Mouse (Mus musculus) MEL-GATA-1-ER (cell line): ENCODE data around the gene Gm5678.

Experiments used
- DNase-seq: peaks from one replicate; pipeline ENCODE4 v3.0.0-alpha.2; 2012; ENCODE audit warnings: low read depth; ENCODE audit errors: extremely low read depth

Gm5678 gene

DNA sequence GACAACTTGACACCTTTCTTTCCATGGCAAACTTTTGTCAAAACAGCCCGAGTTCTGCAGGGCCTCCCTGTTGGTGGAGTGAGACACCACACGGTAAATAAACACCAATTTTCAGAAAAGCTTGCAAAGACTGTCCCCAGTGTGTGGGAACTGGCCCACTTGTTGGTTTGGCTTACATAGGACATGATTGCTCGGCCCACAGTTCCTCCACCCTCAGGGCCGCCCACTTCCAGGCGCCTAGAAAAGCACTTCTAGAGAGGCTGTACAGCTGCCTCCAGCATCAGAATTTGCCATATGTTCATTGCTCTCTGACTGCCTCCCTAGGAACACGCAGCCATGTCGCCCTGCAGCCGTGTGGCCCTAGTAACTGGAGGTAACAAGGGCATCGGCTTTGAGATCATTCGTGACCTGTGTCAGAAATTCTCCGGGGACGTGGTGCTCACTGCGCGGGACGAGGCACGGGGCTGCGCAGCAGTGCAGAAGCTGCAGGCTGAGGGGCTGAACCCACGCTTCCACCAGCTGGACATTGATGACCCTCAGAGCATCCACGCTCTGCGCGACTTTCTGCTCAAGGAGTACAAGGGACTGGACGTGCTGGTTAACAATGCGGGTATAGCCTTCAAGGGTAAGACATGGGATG lies at the start of gene Gm5678:
Gene Gm5678 (plus strand): TSS at position 337 of the 640 bp plus-strand sequence.
- no peak for DNase-seq

DNA sequence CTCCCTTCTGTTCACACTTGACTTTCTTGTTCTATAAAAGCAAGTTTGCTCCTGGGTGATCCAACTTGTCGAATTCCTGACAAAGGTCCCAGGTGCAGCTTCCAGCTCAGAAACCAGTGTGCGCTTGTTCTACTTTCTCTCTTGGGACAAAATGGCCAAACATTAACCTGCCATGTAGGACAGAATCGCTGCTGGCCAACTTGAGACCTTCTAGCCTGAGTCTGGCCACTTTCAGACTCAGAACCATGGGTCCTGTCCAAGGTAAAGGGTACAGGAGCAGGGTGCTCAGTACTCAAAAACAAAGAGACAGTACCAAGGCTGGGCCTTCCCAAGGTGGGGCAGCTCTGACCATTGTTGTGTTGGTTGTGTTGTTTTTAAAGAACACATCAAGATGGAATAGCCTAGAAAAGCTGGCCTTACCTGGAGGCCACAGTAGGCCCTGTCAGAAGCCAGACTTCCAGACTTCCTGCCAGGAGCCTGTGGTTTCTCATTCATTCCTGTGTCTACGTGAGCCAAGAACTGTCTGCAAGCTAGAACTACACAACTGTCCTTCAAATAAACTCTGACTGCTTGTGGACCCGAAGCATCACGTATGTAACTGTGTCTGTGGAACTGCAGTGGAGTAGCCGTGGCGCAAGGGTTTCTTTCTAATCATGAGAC lies 49.4 kb upstream of the Gm5678 start:
- no peak for DNase-seq

- DNase-seq = no peak
These were observed 46.8 kb upstream of the Gm5678 start for GRCm38 (mm10) chr16:93581125-93581524.

- DNase-seq = no peak
These were observed 42.8 kb upstream of the Gm5678 start for GRCm38 (mm10) chr16:93584976-93585702.

DNA sequence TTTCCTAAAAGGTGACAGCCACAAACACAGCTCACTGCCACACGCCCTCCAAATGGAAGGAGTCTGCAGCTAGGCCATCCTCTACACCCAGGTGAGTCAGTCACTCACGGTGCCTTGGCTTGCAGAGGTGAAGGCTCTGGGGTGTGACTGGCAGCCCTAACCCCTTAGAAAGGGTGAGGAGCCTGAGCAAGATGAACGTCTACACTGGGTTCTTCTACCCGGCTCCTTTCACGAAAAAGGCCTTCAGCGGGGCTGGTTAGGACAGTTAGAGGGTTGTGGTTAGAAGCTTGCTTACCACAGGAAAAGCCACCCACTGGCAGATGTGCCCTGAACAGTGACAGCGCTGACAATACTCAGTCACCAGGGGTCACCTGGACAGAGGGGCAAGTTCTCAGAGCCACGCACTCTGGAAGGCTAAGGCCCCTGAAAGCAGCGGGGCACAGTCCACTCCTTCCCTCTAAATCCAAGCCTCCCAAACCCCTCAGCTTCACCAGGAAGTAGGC lies 42.1 kb upstream of the Gm5678 start:
- DNase-seq = no peak

DNA sequence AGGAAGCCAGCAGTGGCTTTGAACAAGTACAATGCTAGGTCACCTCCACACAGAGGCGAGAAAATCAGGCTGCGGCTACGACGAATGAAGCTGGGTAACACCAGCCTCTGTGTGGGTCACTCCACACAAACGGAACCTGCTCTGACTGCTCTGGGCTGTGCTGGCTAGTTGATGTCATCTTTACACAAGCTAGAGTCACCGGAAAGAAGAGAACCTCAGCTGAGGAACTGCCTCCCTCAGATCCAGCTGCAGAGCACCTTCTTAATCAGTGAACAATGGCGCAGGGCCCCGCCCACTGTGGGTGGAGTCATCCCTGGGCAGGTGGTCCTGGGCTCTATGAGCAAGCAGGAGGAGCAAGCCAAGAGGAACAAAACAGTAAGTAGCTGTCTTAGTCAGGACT lies 41.5 kb upstream of the Gm5678 start:
- no peak for DNase-seq

- DNase-seq = no peak
These were observed 39.6 kb upstream of the Gm5678 start for GRCm38 (mm10) chr16:93588281-93588680.

- DNase-seq = no peak
These were observed 37.0 kb upstream of the Gm5678 start for GRCm38 (mm10) chr16:93590915-93591314.

DNA sequence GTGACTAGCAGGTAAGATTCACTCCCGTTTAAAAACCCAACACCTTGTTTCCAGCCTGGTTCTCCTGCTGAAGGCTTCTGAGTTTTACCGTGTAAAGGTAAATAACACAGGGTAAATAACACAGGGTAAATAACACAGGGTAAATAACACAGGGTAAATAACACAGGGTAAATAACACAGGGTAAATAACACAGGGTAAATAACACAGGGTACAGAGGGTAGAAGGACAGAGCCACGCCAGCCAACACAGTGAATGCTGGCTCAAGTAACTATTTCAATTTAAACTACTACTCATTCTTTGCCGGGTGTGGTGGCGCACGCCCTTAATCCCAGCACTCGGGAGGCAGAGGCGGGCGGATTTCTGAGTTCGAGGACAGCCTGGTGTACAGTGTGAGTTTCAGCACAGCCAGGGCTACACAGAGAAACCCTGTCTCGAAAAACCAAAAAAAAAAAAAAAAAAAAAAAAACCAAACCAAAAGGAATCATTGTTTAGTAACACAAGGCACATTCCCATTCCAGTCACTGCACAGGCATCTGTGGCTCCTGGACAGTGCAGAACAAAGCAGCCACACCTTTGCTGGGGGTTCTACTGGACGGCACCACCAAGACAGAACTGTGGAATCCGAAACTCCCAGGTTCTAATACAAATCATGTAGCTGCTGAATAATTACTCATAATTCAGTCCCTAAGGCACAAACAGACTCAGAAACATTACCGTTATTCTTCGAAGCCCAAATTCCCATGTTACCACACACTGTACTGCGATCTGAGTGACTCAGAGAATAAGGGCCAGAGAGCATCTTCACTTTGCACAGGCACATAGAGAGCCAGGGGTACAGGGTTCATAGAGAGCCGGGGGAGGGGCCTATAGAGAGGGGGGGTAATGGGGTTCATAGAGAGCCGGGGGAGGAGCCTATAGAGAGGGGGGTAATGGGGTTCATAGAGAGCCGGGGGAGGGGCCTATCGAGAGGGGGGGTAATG lies 36.2 kb upstream of the Gm5678 start:
- no peak for DNase-seq

GRCm38 (mm10) chr16:93592711-93593110 lies 35.2 kb upstream of the Gm5678 start:
- DNase-seq = no peak

- DNase-seq = no peak
These were observed 34.5 kb upstream of the Gm5678 start for GRCm38 (mm10) chr16:93593406-93593805.

DNA sequence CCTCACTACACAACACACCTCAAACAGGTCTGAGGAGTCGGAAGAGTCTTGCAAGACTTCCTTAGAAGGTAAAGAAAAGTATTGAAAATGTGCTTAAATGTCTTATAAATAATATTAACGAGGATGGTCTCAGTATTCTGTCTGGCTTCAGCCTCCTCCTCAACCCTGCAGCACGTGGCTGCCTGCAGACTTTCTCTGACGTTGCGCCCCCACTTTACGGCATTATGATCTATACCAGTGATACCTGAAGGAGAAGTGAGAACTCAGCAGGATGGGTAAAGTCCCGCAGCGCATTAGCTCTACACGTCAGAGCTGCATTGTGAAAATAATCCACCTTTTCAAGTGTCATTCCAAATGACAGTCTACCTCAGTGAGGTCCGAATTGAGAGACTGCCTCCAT lies 33.4 kb upstream of the Gm5678 start:
- no peak for DNase-seq

DNA sequence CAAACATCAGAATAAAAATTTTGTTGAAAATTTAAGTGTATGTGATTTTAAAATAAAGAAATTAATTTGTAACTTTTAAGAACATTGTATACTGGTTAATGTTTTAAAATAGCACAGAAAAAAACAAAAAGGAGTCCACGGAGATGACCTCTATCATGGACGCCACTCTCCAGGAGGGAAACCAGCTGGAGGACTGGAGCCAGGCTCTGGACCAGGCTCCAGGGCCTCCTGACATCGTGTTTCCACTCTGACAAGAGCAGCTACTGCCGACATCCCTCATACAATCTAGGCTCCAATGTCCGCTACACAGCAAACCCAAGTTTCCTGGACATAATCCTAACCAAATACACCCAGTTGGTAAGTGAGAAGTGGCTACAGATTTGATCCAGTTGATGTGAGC lies 32.1 kb upstream of the Gm5678 start:
- no peak for DNase-seq

DNA sequence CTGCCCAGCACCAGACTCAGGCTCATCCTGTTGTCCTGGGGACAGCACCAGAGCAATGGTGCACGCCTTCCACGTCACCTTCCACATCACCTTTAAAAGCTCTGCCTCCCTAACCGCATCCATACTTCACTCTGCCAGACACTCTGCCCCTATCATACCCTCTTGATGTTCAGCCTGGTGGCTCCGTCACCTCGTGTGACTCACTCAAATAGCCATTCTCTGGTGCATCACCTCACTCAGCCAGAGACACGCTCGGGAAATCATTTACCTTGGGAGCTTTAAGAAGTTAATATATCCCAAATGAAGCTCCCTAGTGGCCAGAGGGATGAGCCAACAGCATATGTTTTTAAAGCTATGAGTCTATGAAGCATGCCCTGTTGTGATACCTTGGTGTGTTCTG lies 31.1 kb upstream of the Gm5678 start:
- DNase-seq = no peak

- no peak for DNase-seq
These were observed 30.3 kb upstream of the Gm5678 start for GRCm38 (mm10) chr16:93597551-93597950.

- DNase-seq = no peak
These were observed 28.4 kb upstream of the Gm5678 start for GRCm38 (mm10) chr16:93599461-93599860.

GRCm38 (mm10) chr16:93603439-93604212 lies 24.3 kb upstream of the Gm5678 start, which contains the start of gene Setd4:
Gene Setd4, minus strand, starts transcription at chr16:93604063.
- DNase-seq = peak; percentile 85

- peak; percentile 43 for DNase-seq
These were observed 23.4 kb upstream of the Gm5678 start for GRCm38 (mm10) chr16:93604481-93604969.

DNA sequence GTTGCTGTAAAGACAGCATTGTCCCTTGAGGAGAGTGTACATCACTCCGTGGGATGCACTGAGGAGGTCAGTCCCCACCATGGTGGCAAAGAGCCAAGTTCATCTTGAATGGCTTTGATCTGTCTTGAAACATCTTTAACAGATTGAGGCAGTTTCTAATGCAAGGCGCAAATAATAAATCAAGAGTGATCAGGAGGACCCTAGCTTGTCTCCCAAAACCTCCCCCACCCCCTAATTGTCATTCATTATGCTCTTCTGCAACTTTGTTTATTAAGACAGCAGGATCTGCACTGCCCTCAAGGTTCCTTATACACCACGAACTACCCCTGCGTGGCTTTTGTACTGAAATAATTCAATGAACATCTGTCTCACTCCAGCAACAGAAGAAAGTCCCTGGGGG lies 22.3 kb upstream of the Gm5678 start, which contains the start of gene Cbr1:
Gene Cbr1 (plus strand): TSS at position 301 of the 400 bp plus-strand sequence.
- no peak for DNase-seq

DNA sequence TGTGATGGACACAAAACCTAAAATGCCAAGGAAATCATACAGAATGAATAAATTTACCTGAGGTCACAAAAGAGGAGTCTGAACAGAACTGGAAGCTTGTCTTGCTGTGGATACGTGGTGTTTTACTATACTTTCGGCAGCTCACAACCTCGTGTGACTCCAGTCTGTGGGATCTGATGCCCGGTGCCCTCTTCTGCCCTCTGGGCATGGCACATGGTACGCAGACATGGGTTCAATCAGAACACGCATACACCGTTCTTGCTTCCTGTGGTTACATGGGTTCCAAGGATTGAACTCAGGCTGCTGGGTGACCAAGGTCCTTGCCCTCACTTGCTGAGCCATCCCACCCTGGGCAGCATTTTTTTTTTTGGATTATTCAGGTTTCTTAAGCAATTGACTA lies 21.8 kb upstream of the Gm5678 start:
- no peak for DNase-seq
